Mouse (Mus musculus) limb, embryonic 11.5 days (tissue): ENCODE data around the gene Rtl10. TPM values are rescaled to one million over a fixed set of nuclear protein-coding genes. Genes with fewer than 3 reads are reported as not detected.
"Not testable (repeated sequence)": the region's sequence is repeated elsewhere in the genome, so short reads cannot be mapped to it uniquely, and the experiment has no call there.

Experiments used
- ATAC-seq: fragments of 200-750 bp; cut with Nextera tagmentation; 2 replicates; pipeline ENCODE4 v1.8.0; 2017; ENCODE audit warnings: low read depth; ENCODE audit not compliant: insufficient number of reproducible peaks, low FRiP score, low TSS enrichment
- DNase-seq: peaks from one replicate; pipeline ENCODE4 v3.0.0-alpha.2; 2015; ENCODE audit warnings: low spot score
- H3K27ac ChIP-seq: fragments of 300-500 bp; sonication (generic); replicated peaks from 2 replicates; pipeline ENCODE4 v1.5.1; 2014; ENCODE audit warnings: low read depth, mild to moderate bottlenecking, low read length
- H3K27me3 ChIP-seq: fragments of 300-500 bp; sonication (generic); 2 replicates; pipeline ENCODE4 v1.6.1; 2014; ENCODE audit warnings: mild to moderate bottlenecking, low read length, mixed read lengths; ENCODE audit not compliant: control insufficient read depth, insufficient read depth
- H3K36me3 ChIP-seq: fragments of 300-500 bp; sonication (generic); 2 replicates; pipeline ENCODE4 v1.6.1; 2014; ENCODE audit warnings: mild to moderate bottlenecking, low read length, moderate library complexity, mixed read lengths; ENCODE audit not compliant: control insufficient read depth, insufficient read depth
- H3K4me1 ChIP-seq: fragments of 300-500 bp; sonication (generic); 2 replicates; pipeline ENCODE4 v1.6.1; 2014; ENCODE audit warnings: low read length, mixed read lengths; ENCODE audit not compliant: control insufficient read depth, insufficient read depth
- H3K4me2 ChIP-seq: fragments of 300-500 bp; sonication (generic); 2 replicates; pipeline ENCODE4 v1.6.1; 2014; ENCODE audit warnings: low read depth, mild to moderate bottlenecking, moderate library complexity; ENCODE audit not compliant: severe bottlenecking
- H3K4me3 ChIP-seq: fragments of 300-500 bp; sonication (generic); 2 replicates; pipeline ENCODE4 v1.5.1; 2014; ENCODE audit warnings: low read depth, low read length
- H3K9ac ChIP-seq: fragments of 300-500 bp; sonication (generic); 2 replicates; pipeline ENCODE4 v1.6.1; 2014; ENCODE audit warnings: mild to moderate bottlenecking, low read length
- H3K9me3 ChIP-seq: fragments of 300-500 bp; sonication (generic); 2 replicates; pipeline ENCODE4 v1.6.1; 2016; ENCODE audit warnings: low read length; ENCODE audit not compliant: control insufficient read depth
- WGBS: fragments of 180-500 bp; shearing (Covaris S2); extraction: QIAGEN DNeasy Blood & Tissue Kit; methylation state at CpG from one replicate; pipeline ENCODE4 v1.1.7; 2014; 5-methylcytosine and 5-hydroxymethylcytosine counted together
- polyA plus RNA-seq: library from polyadenylated mRNA; unstranded; fragments of >200 nt; fragmentation: Nextera tagmentation; extraction: Ambion mirVana; gene quantifications from 2 replicates; pipeline ENCODE4 v1.2.1, GENCODE M21; 2014

Gene Rtl10
- polyA plus RNA-seq, 1 experiment from 2014 or later = 2.5 TPM

GRCm38 (mm10) chr16:18506524-18507199 lies 8.0 kb downstream of the Rtl10 start:
- DNase-seq (no peak), ATAC-seq (no peak)
- 92% methylated on average over 3 of the region's 3 CpGs for WGBS
- H3K27ac ChIP-seq = no peak overlapping the region
- H3K36me3 ChIP-seq = peaks cover 6% of the 10 kb centered on the region; the same call in 1 of the 2 replicates
- no peaks in the 10 kb centered on the region; the same call in 1 of the 2 replicates for H3K4me1 ChIP-seq
- no peak overlapping the region for H3K4me2 ChIP-seq
- no peak overlapping the region for H3K4me3 ChIP-seq
- no peaks in the 10 kb centered on the region for H3K27me3 ChIP-seq
- H3K9ac ChIP-seq = no peak overlapping the region
- 0 out of 2 replicates have a peak, but pooled peaks cover 2% of the 10 kb centered on the region for H3K9me3 ChIP-seq

DNA sequence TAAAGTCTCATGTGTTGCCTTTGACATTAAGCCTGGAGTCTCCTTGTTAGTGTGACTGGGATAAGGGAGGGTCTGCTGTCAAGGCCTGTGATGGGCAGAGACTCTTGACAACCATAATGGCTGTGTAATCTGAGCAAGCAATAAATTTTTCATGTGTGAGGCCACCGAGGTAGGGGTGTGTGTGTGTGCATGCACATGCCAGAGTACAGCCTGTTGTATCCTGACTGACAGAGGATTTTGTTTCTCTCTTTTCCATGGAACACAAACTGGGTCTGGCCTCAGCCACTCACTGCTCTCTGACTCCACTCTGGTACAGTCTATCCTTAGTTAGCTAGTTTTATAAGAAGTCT lies 8.5 kb downstream of the Rtl10 start:
- no peak for DNase-seq
- Histone ChIP-seq H3K27ac (no peak overlapping the region), H3K4me2 (no peak overlapping the region), H3K9ac (no peak overlapping the region), H3K9me3 (0 out of 2 replicates have a peak, but pooled peaks cover 2% of the 10 kb centered on the region), H3K4me1 (no peaks in the 10 kb centered on the region; the same call in 1 of the 2 replicates), H3K4me3 (no peak overlapping the region), H3K36me3 (peaks cover 4% of the 10 kb centered on the region; the same call in 1 of the 2 replicates), H3K27me3 (no peaks in the 10 kb centered on the region)
- ATAC-seq = no peak
- 14% methylated on average over 1 of the region's 1 CpGs for WGBS

GRCm38 (mm10) chr16:18511741-18512140 lies 13.0 kb downstream of the Rtl10 start:
- Histone ChIP-seq H3K9ac (no peak overlapping the region), H3K4me2 (no peak overlapping the region), H3K27ac (no peak overlapping the region), H3K27me3 (no peaks in the 10 kb centered on the region), H3K4me3 (no peak overlapping the region), H3K4me1 (no peaks in the 10 kb centered on the region; the same call in 1 of the 2 replicates), H3K36me3 (no peaks in the 10 kb centered on the region), H3K9me3 (0 out of 2 replicates have a peak, but pooled peaks cover 2% of the 10 kb centered on the region)
- WGBS = 86% methylated on average over 5 of the region's 5 CpGs
- DNase-seq (no peak), ATAC-seq (no peak)

DNA sequence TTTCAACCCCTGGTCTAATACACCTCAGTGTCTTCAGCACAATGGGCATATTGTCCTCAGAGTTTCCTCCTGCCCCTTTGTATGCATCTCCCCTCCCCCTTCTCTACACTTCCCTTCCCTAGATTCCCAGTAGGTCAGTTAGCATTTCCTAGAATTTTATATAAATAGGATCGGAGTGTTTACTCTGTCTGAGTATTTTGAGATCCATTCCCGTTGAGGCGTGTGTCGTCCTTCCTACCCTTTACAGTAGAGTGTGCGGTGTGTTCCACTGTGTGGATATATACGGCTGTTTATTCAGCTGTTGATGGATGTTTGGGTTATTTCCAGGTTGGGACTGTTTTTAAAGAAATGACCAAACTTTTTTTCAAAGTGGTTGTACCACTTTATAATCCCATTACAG lies 14.8 kb downstream of the Rtl10 start:
- no peaks in the 10 kb centered on the region for H3K36me3 ChIP-seq
- no peak overlapping the region for H3K27ac ChIP-seq
- DNase-seq (no peak), ATAC-seq (no peak)
- H3K4me3 ChIP-seq = no peak overlapping the region
- WGBS = 89% methylated on average over 6 of the region's 6 CpGs
- no peak overlapping the region for H3K4me2 ChIP-seq
- no peaks in the 10 kb centered on the region; the same call in 1 of the 2 replicates for H3K4me1 ChIP-seq
- H3K27me3 ChIP-seq = no peaks in the 10 kb centered on the region
- H3K9me3 ChIP-seq = no peaks in the 10 kb centered on the region
- H3K9ac ChIP-seq = no peak overlapping the region

GRCm38 (mm10) chr16:18518091-18518490 lies 19.4 kb downstream of the Rtl10 start:
- Histone ChIP-seq H3K27ac (no peak overlapping the region), H3K27me3 (no peaks in the 10 kb centered on the region), H3K36me3 (no peaks in the 10 kb centered on the region), H3K4me1 (no peaks in the 10 kb centered on the region), H3K9ac (no peak overlapping the region), H3K9me3 (no peaks in the 10 kb centered on the region), H3K4me3 (no peak overlapping the region), H3K4me2 (no peak overlapping the region)
- DNase-seq = no peak
- no peak for ATAC-seq

DNA sequence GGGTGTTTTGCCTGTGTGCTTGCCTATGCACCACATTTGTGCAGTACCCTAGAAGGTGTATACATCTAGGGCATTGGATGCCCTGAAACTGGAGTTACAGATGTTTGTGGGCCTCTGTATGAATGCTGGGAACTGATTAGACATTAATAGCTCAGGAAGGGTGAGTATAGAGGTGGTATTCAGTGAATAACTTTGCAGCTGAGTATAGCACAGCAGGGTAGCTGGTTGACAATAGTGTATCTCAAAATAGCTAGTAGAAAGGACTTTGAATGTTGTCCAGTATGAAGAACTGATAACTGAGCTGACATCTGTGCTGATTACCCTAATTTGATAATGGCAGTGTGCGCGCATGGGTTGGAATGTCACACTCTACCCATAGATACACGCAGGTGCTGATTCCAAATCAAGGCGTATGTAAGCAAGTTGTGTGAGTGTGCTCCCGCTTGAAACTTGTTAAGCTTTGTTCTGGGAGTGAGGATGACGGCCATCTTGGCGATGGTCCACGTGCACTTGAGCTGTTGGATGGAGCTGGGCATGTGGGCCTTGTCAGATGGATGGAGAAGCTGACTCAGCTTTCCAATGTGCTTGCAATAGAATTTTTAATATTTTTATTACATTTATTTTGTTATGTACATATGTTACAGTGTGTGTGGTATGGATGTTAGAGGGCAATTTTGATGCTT lies 25.0 kb downstream of the Rtl10 start:
- ATAC-seq (no peak), DNase-seq (no peak)
- Histone ChIP-seq H3K4me3 (no peak overlapping the region), H3K27ac (no peak overlapping the region), H3K9me3 (no peaks in the 10 kb centered on the region), H3K27me3 (no peaks in the 10 kb centered on the region), H3K4me2 (no peak overlapping the region), H3K36me3 (no peaks in the 10 kb centered on the region), H3K4me1 (no peaks in the 10 kb centered on the region), H3K9ac (no peak overlapping the region)
- WGBS = 94% methylated on average over 8 of the region's 8 CpGs

- WGBS = 94% methylated on average over 5 of the region's 5 CpGs
- no peak for ATAC-seq
- H3K9me3 ChIP-seq = no peaks in the 10 kb centered on the region
Measured at GRCm38 (mm10) chr16:18528656-18529055, 30.0 kb downstream of the Rtl10 start.

DNA sequence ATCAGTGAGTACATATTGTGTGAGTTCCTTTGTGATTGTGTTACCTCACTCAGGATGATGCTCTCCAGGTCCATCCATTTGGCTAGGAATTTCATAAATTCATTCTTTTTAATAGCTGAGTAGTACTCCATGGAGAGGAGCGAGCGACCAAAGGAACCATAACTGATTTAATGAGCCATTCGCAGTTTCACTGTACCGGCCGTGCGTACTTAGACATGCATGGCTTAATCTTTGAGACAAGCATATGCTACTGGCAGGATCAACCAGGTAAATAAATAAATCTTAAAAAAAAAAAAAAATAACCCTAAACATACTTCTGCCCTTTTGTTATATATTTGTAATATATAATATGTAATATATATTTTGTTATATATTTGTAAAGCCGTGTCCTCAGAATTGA lies 34.4 kb downstream of the Rtl10 start:
- not testable (repeated sequence) for H3K9ac ChIP-seq, DNase-seq, H3K9me3 ChIP-seq, H3K4me2 ChIP-seq, H3K36me3 ChIP-seq, H3K4me1 ChIP-seq, H3K27ac ChIP-seq, H3K4me3 ChIP-seq, H3K27me3 ChIP-seq
- 98% methylated on average over 7 of the region's 7 CpGs for WGBS
- ATAC-seq = peak; percentile 100

More at GRCm38 (mm10) chr16:18528656-18529055, 30.0 kb downstream of the Rtl10 start:
- no peak for DNase-seq
- Histone ChIP-seq H3K4me1 (no peaks in the 10 kb centered on the region), H3K27ac (no peak overlapping the region), H3K27me3 (no peaks in the 10 kb centered on the region), H3K36me3 (no peaks in the 10 kb centered on the region), H3K9ac (no peak overlapping the region), H3K4me3 (no peak overlapping the region), H3K4me2 (no peak overlapping the region)
